Mouse (Mus musculus): ENCODE data around the gene Fsd1.
A peak's percentile ranks its signal among the peaks of the same experiment; 100 is the strongest.

Fsd1 gene

DNA sequence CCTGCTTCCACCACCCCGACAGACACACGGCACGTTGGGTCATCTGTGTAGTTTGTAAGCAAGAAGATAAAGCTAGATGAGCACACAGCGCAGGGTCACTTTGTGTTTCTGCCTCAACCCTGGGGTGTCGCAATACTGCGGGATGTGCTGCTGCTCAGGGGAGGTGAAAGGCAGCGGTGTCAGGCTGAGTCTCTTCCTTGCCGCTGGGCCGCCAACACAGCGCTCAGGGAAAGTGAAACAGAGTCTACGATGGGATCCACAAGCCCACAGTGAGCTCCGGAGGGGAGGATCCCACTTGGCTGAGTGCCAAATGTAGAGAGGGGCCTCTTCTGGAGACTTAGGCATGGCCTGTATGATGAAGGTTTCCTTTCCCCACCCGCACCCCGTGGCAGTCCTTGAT is 23.1 kb upstream of the Fsd1 start:
- DNase-seq = no peak

- no peak for DNase-seq
Measured at GRCm38 (mm10) chr17:55964496-55964895, 21.8 kb upstream of the Fsd1 start.

DNA sequence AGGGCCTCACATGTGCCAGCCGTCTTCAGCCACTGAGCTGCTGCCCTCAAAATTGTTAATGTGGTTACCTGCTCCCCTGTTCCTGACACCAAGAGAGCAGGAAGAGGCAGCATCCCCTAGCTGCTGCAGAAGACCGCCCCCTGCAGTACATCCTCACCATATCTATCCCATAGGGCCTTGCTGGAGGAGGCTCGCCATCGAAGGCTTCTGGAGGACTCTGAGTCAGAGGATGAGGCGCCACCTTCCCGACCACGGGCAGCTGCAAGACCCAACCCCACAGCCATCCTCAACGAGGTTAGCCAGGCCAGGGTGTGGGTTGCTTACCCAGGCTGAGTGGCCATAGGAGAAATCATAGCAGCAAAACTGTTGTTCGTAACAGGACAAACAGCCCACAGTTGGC is 21.3 kb upstream of the Fsd1 start:
- DNase-seq = no peak

DNA sequence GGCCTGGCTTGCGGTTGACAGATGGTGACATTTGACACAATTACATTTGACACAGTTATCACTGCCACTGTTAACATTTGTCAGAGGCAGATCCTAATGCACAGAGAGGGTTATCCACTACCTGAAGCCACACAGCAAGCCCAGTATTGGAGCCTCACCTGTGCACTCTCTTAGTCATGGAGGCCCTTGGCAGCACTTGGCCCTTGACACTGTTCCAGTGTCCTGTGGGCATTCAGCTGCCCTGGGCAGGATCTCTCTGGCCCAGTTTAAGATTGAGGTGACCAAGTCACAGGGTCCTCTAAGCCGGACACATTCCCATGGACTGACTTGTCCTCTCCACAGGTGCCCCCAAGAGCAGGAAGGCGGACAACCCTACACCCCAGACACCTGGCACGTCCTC is 19.1 kb upstream of the Fsd1 start:
- no peak for DNase-seq

DNA sequence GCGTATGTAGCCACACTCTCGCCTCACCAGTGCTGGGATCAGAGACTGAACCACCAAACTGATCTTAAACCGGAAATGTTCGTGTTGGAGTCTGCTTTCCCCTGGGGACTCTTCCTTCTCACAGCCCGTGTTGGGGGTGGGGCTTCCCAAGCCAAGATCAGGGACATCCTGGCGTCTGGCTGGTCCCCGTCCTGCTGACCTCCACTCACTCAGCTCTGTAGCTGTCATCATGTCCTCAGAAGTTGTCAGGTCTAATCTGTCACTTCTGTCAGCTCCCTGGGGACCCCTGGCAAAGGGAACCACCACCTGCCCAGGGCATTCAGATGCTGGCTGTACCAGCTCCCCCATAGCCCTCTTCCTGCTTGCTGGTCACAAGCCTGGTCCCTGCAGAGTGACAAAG is 18.1 kb upstream of the Fsd1 start:
- DNase-seq = no peak

- DNase-seq = peak; percentile 69
Measured at GRCm38 (mm10) chr17:55969560-55969959, 16.7 kb upstream of the Fsd1 start.

DNA sequence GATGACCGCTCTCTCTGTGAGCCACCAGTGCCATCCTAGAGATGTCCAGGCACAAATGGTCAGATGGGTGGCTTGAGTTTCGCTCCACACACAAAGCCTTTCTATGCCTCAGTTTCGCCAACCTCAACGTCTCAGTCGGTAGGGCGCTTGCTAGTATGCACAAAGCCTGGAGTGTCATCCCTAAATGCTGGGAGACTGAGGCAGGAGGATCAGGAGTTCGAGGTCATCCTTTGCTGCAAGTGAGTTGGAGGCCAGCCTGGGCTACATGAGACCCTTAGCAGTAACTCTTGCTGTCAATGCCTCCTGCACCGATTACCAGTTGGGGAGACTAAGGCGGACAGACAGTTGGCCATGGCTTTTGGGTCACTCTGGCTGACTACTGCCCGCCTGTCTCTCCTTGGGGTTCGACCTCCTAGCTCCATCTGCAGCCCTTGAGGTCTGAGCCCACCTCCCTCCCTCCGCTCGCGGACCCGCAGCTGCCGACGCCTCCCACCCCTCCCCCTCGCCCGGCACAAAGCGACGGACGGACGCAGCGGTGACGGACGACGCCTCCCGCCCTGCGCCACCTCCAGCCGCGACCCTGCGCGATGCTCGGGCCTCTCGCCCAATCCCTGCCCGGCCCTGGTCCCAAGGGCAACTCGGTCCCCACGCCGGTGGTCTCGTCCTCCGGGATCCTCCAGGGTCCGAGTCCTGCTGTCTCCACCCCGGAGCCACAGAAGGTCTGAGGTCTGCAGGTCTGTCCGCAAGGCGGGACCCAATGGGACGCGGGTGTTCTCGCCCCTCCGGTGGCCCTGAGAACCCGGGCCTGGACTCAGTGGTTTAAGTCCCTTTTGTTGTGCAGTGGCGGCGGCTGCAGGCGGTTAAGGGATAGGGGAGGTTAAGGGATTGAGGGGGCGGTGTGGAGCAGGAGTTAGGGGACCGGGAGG is 16.1 kb upstream of the Fsd1 start, which contains the start of gene Shd:
Gene Shd (plus strand): TSS at position 502 of the 926 bp plus-strand sequence.
- peak; percentile 63 for DNase-seq

DNA sequence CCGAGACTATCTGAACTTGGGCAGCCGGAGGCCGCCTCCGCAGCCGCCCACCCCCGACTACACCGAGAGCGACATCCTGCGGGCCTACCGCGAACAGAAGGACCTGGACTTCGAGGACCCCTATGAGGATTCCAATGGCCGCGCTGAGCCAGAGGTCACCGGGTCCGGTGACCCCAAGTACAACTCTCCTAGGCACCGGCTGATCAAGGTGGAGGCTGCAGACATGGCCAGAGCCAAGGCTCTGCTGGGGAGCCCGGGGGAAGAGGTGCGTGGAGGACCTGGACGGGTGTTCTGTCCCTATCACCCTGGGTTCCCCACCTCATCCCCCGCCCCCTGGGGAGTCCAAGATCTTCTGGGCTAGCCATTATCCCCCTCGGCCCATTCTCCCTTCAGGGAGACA is 14.9 kb upstream of the Fsd1 start:
- DNase-seq = no peak

DNA sequence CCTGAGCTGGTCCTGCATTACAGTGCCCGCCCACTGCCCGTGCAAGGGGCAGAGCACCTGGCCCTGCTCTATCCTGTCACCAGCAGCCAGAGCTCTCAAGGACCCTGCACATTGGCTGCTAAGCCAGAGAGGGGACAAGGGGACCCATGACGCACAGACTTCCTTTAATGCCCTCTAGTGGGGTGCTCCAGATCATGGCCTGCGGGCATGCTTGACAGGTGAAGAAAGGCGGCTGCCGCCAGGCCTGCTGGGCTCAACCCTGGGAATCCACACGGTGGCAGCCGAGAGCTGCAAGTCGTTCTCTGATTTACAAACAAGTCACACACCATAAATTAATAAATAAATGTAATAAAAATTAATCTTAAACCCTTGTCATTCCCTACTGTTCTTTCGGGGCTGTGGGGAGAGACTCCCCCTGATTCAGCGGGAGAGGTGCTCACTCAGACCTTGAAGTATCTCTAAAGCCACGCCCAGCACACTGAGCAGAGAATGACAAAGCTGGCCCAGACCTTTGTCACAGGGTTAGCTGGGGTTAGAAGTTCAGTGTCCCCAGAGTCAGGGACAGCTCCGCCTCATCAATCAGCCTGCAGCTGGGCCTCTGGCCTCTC is 9.9 kb upstream of the Fsd1 start:
- peak; percentile 71 for DNase-seq

- DNase-seq = no peak
Measured at GRCm38 (mm10) chr17:55977301-55977700, 9.0 kb upstream of the Fsd1 start.

GRCm38 (mm10) chr17:55990278-55990898 is 4.1 kb downstream of the Fsd1 start:
- DNase-seq = no peak

- DNase-seq = no peak
Measured at GRCm38 (mm10) chr17:55996007-55996406, 9.7 kb downstream of the Fsd1 start.

DNA sequence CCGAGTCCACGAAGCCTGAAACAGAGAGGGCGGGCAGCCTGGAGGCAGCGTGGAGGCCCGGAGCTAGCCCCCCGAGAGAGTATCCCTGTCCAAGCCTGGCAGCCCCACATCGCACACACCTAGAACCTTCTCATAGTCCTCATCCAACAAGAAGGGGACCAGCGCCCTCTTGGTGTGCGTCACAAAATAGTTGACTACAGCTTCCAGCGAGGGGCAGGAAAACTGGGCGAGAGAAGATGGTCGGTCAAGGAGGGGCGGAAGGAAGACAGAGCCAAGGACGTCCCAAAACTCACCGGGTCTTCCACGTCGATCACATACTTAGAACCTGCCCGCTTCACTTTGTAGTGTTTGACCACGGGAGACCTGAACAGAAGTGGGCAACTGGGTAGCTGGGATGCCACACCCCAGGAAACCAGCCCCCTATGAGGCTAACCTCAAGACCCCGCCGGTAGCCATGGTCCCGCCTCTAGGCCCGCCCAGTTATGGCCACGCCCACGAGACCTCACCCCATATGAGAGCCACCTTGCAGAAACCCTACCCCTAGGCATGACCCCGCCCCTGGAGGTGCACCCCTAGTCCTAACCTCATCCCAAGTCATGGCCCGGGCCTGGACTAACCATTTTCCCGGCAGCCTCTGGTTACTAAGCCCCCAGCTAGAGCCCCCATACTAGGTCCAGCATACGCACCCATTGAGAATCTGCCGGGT is 13.6 kb downstream of the Fsd1 start:
- DNase-seq = peak; percentile 5

GRCm38 (mm10) chr17:56003000-56003399 is 16.7 kb downstream of the Fsd1 start:
- no peak for DNase-seq

DNA sequence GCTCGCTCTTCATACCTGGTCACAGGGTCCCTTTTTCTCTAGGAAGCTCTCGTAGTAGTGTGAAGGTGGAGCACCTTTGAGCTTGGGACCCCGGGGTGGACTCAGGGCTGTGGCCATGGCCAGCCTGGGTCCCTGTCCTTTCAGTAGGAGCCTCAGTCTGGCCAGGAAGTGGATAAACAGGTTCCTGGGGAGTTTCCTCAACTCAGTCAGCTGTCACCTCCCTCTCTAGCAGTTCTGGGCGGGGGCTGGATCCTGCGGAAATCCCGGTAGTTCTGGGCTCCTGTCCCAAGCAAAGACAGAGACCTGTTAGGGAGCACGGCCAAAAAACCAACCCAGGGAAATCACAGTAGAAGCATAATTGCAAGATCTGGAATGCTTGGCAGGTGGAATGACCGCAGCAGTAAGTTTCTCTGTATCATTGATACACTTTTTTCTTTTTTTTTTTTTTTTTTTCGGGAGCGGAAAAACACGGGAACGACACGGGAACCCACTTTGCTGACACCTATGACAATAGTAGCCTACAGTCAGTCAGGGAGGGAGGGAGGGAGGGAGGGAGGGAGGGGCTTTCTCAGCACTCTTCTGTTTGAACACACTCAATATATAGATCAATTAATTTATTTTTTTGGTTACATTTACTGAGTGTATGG is 19.2 kb downstream of the Fsd1 start, which contains the start of the genes Stap2 and Mpnd:
Gene Stap2 (minus strand): TSS at position 170 of the 647 bp plus-strand sequence.
Gene Mpnd (plus strand): TSS at position 297 of the 647 bp plus-strand sequence.
- no peak for DNase-seq

DNA sequence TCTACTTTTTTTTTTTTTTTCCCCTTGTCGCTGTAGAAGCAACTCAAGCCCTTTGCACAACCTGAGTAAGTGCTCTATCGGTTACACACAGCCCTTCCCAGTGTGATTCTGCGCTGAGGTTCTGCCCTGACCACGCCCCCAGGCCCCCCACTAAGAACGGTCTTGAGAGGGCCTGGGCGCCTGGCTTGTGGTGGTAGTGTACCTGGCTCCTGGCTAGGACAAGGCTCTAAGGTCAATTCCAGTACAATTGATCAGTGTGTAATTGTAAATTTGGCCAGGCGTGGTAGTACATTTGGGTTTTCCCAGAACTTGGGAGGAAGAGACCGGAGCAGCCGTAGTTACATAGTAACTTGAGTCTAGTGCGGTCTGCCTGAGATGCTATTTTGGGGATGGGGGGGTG is 20.6 kb downstream of the Fsd1 start:
- DNase-seq = no peak

GRCm38 (mm10) chr17:56007444-56008355 is 21.4 kb downstream of the Fsd1 start:
- DNase-seq = no peak

GRCm38 (mm10) chr17:56008356-56009087 is 22.2 kb downstream of the Fsd1 start:
- DNase-seq = peak; percentile 88

DNA sequence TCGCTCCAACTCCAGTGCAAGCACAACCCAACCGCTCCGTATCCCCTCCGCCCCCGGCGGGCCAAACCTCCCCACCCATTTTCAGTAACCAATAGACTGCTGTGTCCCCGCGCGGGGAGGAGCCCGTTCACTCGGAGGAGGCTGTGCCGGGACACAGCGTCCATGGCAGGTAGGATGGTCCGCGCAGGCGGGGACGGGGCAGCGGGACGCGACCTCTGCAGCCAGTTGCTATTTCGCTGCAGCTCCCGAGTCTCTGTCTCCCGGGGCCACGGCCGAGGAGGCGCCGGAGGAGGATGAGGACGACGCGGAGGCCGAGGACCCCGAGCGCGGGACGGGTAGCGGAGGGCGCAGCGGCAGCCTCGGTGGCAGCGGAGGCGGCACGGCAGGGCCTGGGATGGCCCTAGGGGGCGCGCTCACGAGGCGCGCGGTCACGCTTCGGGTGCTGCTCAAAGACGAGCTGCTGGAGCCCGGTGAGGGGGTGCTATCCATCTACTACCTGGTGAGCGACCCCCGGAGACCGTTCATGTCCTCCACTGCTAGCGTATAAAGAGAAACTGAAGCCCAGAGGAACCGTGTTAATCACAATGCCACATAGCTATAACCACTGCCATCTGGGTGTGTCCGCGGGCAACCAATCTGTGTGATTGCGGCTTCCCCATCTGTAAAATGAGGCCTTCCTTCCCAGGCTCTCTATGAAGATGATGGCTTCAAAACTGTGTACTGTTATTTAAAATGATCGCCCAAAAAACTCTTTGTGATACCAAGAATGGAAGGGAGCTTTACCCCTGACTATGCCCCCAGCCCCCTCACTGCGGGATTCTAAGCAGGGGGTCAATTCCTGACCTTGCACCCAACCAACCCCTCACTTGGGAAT is 23.0 kb downstream of the Fsd1 start:
- DNase-seq = peak; percentile 89

GRCm38 (mm10) chr17:56009962-56010240 is 23.6 kb downstream of the Fsd1 start:
- DNase-seq = no peak
